Mouse (Mus musculus) midbrain, embryonic 13.5 days (tissue): ENCODE measurements at regions not wholly inside any gene's neighbourhood (a gene's known extent, or its start where the extent isn't known, plus 50 kb on each side); places are given as distances from the start of the nearest gene placed in this dataset.

Source experiments
- ATAC-seq: fragments of 200-750 bp; cut with Nextera tagmentation; 2 replicates; pipeline ENCODE4 v1.8.0; 2017; ENCODE audit warnings: mild to moderate bottlenecking, moderate TSS enrichment, moderate library complexity
- H3K27ac ChIP-seq: fragments of 300-500 bp; sonication (generic); 2 replicates; pipeline ENCODE4 v1.5.1; 2015; ENCODE audit warnings: inconsistent platforms, mild to moderate bottlenecking, moderate library complexity
- H3K27me3 ChIP-seq: fragments of 300-500 bp; sonication (generic); 2 replicates; pipeline ENCODE4 v1.6.1; 2015; ENCODE audit warnings: mild to moderate bottlenecking, inconsistent platforms
- H3K36me3 ChIP-seq: fragments of 300-500 bp; sonication (generic); 2 replicates; pipeline ENCODE4 v1.6.1; 2015; ENCODE audit warnings: mild to moderate bottlenecking, inconsistent platforms
- H3K4me1 ChIP-seq: fragments of 300-500 bp; sonication (generic); replicated peaks from 2 replicates; pipeline ENCODE4 v1.6.1; 2015; ENCODE audit warnings: inconsistent platforms
- H3K4me2 ChIP-seq: fragments of 300-500 bp; sonication (generic); replicated peaks from 2 replicates; pipeline ENCODE4 v1.6.1; 2015; ENCODE audit warnings: moderate library complexity, mild to moderate bottlenecking, inconsistent platforms
- H3K4me3 ChIP-seq: fragments of 300-500 bp; sonication (generic); replicated peaks from 2 replicates; pipeline ENCODE4 v1.5.1; 2015; ENCODE audit warnings: mild to moderate bottlenecking, inconsistent platforms
- H3K9ac ChIP-seq: fragments of 300-500 bp; sonication (generic); replicated peaks from 2 replicates; pipeline ENCODE4 v1.6.1; 2015; ENCODE audit warnings: mild to moderate bottlenecking, inconsistent platforms
- H3K9me3 ChIP-seq: fragments of 300-500 bp; sonication (generic); 2 replicates; pipeline ENCODE4 v1.6.1; 2016; ENCODE audit warnings: mild to moderate bottlenecking, inconsistent platforms
- WGBS: fragments of 180-500 bp; shearing (Covaris S2); methylation state at CpG from one replicate; pipeline ENCODE4 v1.1.7; 2015; 5-methylcytosine and 5-hydroxymethylcytosine counted together

DNA sequence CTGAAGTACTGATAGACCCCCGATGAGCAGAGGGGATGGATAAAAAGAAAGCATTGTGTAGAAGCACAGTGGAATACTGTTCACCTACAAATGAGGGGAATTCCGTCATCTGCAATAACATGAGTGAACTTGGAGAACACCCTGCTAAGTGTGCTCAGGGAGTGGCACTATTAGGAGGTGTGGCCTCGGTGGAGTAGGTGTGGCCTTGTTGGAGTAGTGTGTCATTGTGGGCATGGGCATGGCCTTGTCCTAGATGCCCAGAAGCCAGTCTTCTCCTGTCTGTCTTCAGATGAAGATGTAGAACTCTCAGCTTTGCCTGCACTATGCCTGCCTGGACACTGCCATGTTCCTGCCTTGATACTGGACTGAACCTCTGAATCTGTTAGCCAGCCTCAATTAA, 86.2 kb upstream of the Kl start:
- H3K9me3 ChIP-seq, result no peaks in the 10 kb centered on the region
- WGBS, result 91% methylated on average over 3 of the region's 3 CpGs
- H3K4me2 ChIP-seq, result no peak overlapping the region
- H3K27ac ChIP-seq, result no peak overlapping the region
- H3K27me3 ChIP-seq, result no peaks in the 10 kb centered on the region
- H3K9ac ChIP-seq, result no peak overlapping the region
- ATAC-seq, result no peak
- H3K4me1 ChIP-seq, result no peaks in the 10 kb centered on the region
- H3K36me3 ChIP-seq, result no peaks in the 10 kb centered on the region
- no peak overlapping the region for H3K4me3 ChIP-seq

GRCm38 (mm10) chr5:150869954-150870353, 82.5 kb upstream of the Kl start:
- H3K4me2 ChIP-seq, result no peak overlapping the region
- 77% methylated on average over 4 of the region's 4 CpGs for WGBS
- no peaks in the 10 kb centered on the region for H3K36me3 ChIP-seq
- H3K27me3 ChIP-seq, result no peaks in the 10 kb centered on the region
- H3K4me1 ChIP-seq, result no peaks in the 10 kb centered on the region
- no peak overlapping the region for H3K9ac ChIP-seq
- no peak overlapping the region for H3K4me3 ChIP-seq
- H3K27ac ChIP-seq, result no peak overlapping the region
- no peaks in the 10 kb centered on the region for H3K9me3 ChIP-seq
- ATAC-seq, result no peak

DNA sequence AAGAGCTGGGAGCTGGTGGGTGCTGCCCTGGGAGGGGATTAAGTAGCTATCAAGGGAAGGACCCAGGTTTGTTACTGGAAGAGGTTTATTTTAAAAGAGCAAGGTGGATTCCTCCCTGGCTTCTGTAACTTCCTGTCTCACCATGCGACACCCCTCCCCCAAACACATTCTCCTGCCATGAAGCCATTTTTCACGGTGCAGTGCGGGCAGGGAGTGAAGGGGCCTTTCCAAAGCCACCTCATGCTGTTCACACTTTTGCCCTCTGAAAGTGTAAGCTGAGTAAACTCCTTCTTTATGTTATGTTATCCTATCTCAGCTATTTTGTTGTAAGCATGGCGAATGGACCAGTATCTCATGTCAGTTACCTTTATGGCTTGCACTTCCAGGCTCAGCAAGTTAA, 73.6 kb upstream of the Kl start:
- 76% methylated on average over 4 of the region's 4 CpGs for WGBS
- Histone ChIP-seq H3K36me3 (no peaks in the 10 kb centered on the region), H3K27ac (no peak overlapping the region), H3K27me3 (no peaks in the 10 kb centered on the region), H3K9me3 (no peaks in the 10 kb centered on the region), H3K4me2 (no peak overlapping the region), H3K4me3 (no peak overlapping the region), H3K9ac (no peak overlapping the region), H3K4me1 (0 out of 2 replicates have a peak, but pooled peaks cover 3% of the 10 kb centered on the region)
- ATAC-seq, result no peak

DNA sequence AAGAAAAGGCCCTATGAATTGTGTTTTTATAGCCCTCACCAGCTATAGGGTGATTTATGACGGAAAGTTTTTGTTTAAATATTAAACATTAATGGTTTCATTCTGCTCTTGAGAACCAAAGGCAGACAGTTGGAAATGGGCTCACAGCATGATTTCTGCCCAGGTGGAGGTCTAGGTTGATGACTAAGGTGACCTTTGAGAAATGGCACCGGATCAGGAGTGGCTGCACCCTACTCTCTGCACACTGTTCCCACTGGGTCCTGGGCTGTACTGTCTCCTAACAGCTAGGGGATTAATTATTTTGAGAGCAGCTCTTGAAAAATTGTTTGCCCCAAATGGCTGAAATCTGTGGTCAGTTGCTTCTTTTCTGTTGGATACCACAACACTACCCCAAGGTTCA, 68.7 kb upstream of the Kl start:
- 0 out of 2 replicates have a peak, but pooled peaks cover 3% of the 10 kb centered on the region for H3K4me1 ChIP-seq
- H3K4me3 ChIP-seq, result no peak overlapping the region
- H3K9ac ChIP-seq, result no peak overlapping the region
- H3K27me3 ChIP-seq, result no peaks in the 10 kb centered on the region
- H3K27ac ChIP-seq, result no peak overlapping the region
- H3K9me3 ChIP-seq, result no peaks in the 10 kb centered on the region
- no peak for ATAC-seq
- H3K36me3 ChIP-seq, result no peaks in the 10 kb centered on the region
- WGBS, result 90% methylated on average over 2 of the region's 2 CpGs
- no peak overlapping the region for H3K4me2 ChIP-seq

DNA sequence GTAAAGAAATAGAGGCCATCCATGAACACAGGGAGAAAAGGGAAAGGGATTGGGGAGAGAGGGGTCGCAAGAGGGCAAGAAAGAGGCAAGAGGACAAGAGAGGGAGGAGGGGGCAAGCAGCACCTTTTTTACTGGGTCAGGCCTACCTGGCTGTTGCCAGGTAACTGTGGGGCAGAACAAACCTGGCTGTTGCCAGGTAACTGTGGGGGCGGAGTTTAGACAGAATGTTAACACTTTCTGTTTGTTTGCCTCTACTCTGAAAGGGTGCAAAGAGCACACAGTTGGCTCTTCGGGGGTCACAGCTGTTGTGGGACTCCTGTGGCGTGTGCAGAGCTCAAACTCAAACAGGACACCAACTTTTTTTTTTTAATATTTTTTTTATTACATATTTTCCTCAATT, 62.3 kb upstream of the Kl start:
- no peak for ATAC-seq
- WGBS, result 85% methylated on average over 4 of the region's 4 CpGs
- no peaks in the 10 kb centered on the region for H3K36me3 ChIP-seq
- no peaks in the 10 kb centered on the region for H3K9me3 ChIP-seq
- H3K27ac ChIP-seq, result no peak overlapping the region
- no peaks in the 10 kb centered on the region for H3K27me3 ChIP-seq
- peaks cover 7% of the 10 kb centered on the region; the same call in 1 of the 2 replicates for H3K4me1 ChIP-seq
- H3K4me2 ChIP-seq, result no peak overlapping the region
- no peak overlapping the region for H3K9ac ChIP-seq
- H3K4me3 ChIP-seq, result no peak overlapping the region

- no peak for ATAC-seq
- Histone ChIP-seq H3K9me3 (no peaks in the 10 kb centered on the region), H3K27me3 (no peaks in the 10 kb centered on the region), H3K27ac (no peak overlapping the region), H3K4me1 (peaks cover 7% of the 10 kb centered on the region; the same call in 1 of the 2 replicates), H3K9ac (no peak overlapping the region), H3K4me3 (no peak overlapping the region), H3K36me3 (no peaks in the 10 kb centered on the region), H3K4me2 (no peak overlapping the region)
- WGBS, result 60% methylated on average over 7 of the region's 7 CpGs
These were observed 61.0 kb upstream of the Kl start for GRCm38 (mm10) chr5:150891262-150891940.

GRCm38 (mm10) chr5:150894049-150894738, 58.2 kb upstream of the Kl start:
- no peak overlapping the region for H3K9ac ChIP-seq
- H3K27ac ChIP-seq, result peak overlapping the region; percentile 19; the same call in 1 of the 2 replicates
- peak; percentile 72 for ATAC-seq
- no peaks in the 10 kb centered on the region for H3K9me3 ChIP-seq
- peaks cover 7% of the 10 kb centered on the region; the same call in 1 of the 2 replicates for H3K4me1 ChIP-seq
- WGBS, result 65% methylated on average over 3 of the region's 3 CpGs
- H3K4me2 ChIP-seq, result no peak overlapping the region
- no peaks in the 10 kb centered on the region for H3K36me3 ChIP-seq
- no peak overlapping the region for H3K4me3 ChIP-seq
- H3K27me3 ChIP-seq, result no peaks in the 10 kb centered on the region

GRCm38 (mm10) chr5:150894739-150895085, 57.7 kb upstream of the Kl start:
- Histone ChIP-seq H3K9ac (no peak overlapping the region), H3K4me2 (no peak overlapping the region), H3K9me3 (no peaks in the 10 kb centered on the region), H3K4me3 (no peak overlapping the region), H3K4me1 (peaks cover 7% of the 10 kb centered on the region; the same call in 1 of the 2 replicates), H3K27ac (peak overlapping the region; percentile 19; the same call in 1 of the 2 replicates), H3K27me3 (no peaks in the 10 kb centered on the region), H3K36me3 (no peaks in the 10 kb centered on the region)
- 43% methylated on average over 4 of the region's 4 CpGs for WGBS
- ATAC-seq, result peak; percentile 55

DNA sequence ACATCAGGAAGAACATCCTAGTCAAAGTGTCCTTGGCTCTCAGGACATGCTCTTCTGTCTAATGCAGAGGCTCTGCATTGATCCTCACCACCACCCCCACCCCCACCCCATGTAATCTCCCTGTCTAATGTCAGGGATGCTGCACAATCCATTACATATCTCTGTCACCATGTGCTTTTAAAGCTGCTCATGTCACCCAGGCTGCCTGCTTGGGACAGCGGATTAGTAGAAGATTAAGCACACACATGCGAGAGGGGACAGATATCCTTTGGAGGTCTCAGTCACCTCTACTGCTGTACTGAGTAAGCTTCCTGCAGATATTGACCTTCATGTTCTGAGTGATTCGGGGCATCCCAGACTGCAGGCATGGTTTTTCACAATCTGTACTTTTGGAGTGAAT, 50.7 kb upstream of the Kl start:
- 62% methylated on average over 3 of the region's 3 CpGs for WGBS

More for the DNA sequence above, 50.7 kb upstream of the Kl start:
- Histone ChIP-seq H3K27ac (no peak overlapping the region), H3K36me3 (no peaks in the 10 kb centered on the region), H3K9me3 (no peaks in the 10 kb centered on the region), H3K4me1 (peaks cover 17% of the 10 kb centered on the region), H3K4me2 (no peak overlapping the region), H3K27me3 (no peaks in the 10 kb centered on the region), H3K9ac (no peak overlapping the region), H3K4me3 (no peak overlapping the region)
- ATAC-seq, result no peak
